34 mouse cellular contexts compared by ENCODE assay signal in genomic region chr5:66780371-66780770, GRCm38 (mm10). TPM values are rescaled to one million over a fixed set of nuclear protein-coding genes. Genes with fewer than 3 reads are reported as not detected.
"Had no signal": no experiment of that assay in that cellular context is flagged by ENCODE, and none has a peak within 500 bp of the region (broad histone marks: within the 10 kb centered on the region; RNA-seq: fewer than 3 reads in every experiment).

No protein-coding gene starts in this region.

- H3K27ac ChIP-seq: limb, embryonic 10.5 days; limb, embryonic 12.5 days; limb, embryonic 13.5 days; limb, embryonic 15.5 days; liver, embryonic 12.5 days; liver, embryonic 13.5 days; liver, embryonic 14.5 days; liver, embryonic 15.5 days; lung, embryonic 15.5 days; macrophage; midbrain, embryonic 10.5 days; midbrain, embryonic 12.5 days; midbrain, embryonic 13.5 days; midbrain, embryonic 15.5 days had no signal

- H3K27me3 ChIP-seq: limb, embryonic 12.5 days; limb, embryonic 13.5 days; limb, embryonic 15.5 days; liver, embryonic 12.5 days; liver, embryonic 13.5 days; liver, embryonic 15.5 days; lung, embryonic 15.5 days; megakaryocyte, embryonic 14.5 days; midbrain, embryonic 12.5 days; midbrain, embryonic 13.5 days; midbrain, embryonic 15.5 days had no signal

- H3K4me1 ChIP-seq: limb, embryonic 12.5 days; liver, embryonic 12.5 days; liver, embryonic 13.5 days; liver, embryonic 15.5 days; megakaryocyte, embryonic 14.5 days; midbrain, embryonic 10.5 days; midbrain, embryonic 12.5 days; midbrain, embryonic 13.5 days; midbrain, embryonic 15.5 days had no signal

- ATAC-seq: liver, embryonic 12.5 days; liver, postnatal 0 days; lung, postnatal 0 days; midbrain, embryonic 13.5 days; midbrain, embryonic 15.5 days; midbrain, embryonic 16.5 days had no signal

- H3K4me3 ChIP-seq: limb, embryonic 10.5 days; limb, embryonic 12.5 days; limb, embryonic 13.5 days; limb, embryonic 15.5 days; liver, embryonic 12.5 days; liver, embryonic 13.5 days; liver, embryonic 15.5 days; lung, embryonic 15.5 days; megakaryocyte, embryonic 14.5 days; midbrain, embryonic 10.5 days; midbrain, embryonic 12.5 days; midbrain, embryonic 13.5 days; midbrain, embryonic 15.5 days; myocyte had no signal

- H3K9me3 ChIP-seq: limb, embryonic 10.5 days; limb, embryonic 12.5 days; limb, embryonic 13.5 days; limb, embryonic 15.5 days; liver, embryonic 12.5 days; liver, embryonic 13.5 days; liver, embryonic 15.5 days; lung, embryonic 15.5 days; midbrain, embryonic 13.5 days; midbrain, embryonic 15.5 days had no signal

- H3K36me3 ChIP-seq: limb, embryonic 10.5 days; limb, embryonic 12.5 days; limb, embryonic 13.5 days; limb, embryonic 15.5 days; liver, embryonic 12.5 days; liver, embryonic 13.5 days; liver, embryonic 15.5 days; lung, embryonic 15.5 days; midbrain, embryonic 10.5 days; midbrain, embryonic 12.5 days; midbrain, embryonic 13.5 days; midbrain, embryonic 15.5 days had no signal

- DNase-seq: left cerebral cortex, postnatal 4 days; liver; liver, embryonic 13.5 days; liver, postnatal 0 days; lung, adult 18-20 months; lung, adult 2 months; lung, embryonic 14.5 days; lung, postnatal 10 days; lung, postnatal 14 days; lung, postnatal 36 days; lung, postnatal 4 days; midbrain, embryonic 14.5 days had no signal

- H3K9ac ChIP-seq: limb, embryonic 12.5 days; limb, embryonic 13.5 days; limb, embryonic 15.5 days; liver, embryonic 12.5 days; liver, embryonic 13.5 days; liver, embryonic 14.5 days; liver, embryonic 15.5 days; liver, postnatal 0 days; lung, embryonic 14.5 days; lung, embryonic 15.5 days; midbrain, embryonic 12.5 days; midbrain, embryonic 13.5 days; midbrain, embryonic 15.5 days had no signal

- H3K4me2 ChIP-seq: limb, embryonic 12.5 days; limb, embryonic 13.5 days; limb, embryonic 15.5 days; liver, embryonic 11.5 days; liver, embryonic 12.5 days; liver, embryonic 13.5 days; liver, embryonic 15.5 days; lung, embryonic 14.5 days; lung, embryonic 15.5 days; midbrain, embryonic 11.5 days; midbrain, embryonic 12.5 days; midbrain, embryonic 13.5 days; midbrain, embryonic 15.5 days had no signal

RNA-seq across cellular contexts. Expression of gene Limch1, which starts 34.7 kb away (rescaled TPM):
- total RNA-seq: megakaryocyte progenitor cell, adult 5-6 weeks; megakaryocyte-erythroid progenitor cell, adult 5-6 weeks; monocyte, adult 5-6 weeks had no signal
- polyA plus RNA-seq: macrophage had no signal
